Mouse (Mus musculus): ENCODE data around the gene Dut.
A peak's percentile ranks its signal among the peaks of the same experiment; 100 is the strongest.
"Not testable (repeated sequence)": the region's sequence is repeated elsewhere in the genome, so short reads cannot be mapped to it uniquely, and the experiment has no call there.

Gene Dut

GRCm38 (mm10) chr2:125255886-125256285 lies 8.9 kb downstream of the Dut start:
- no peak for DNase-seq

DNA sequence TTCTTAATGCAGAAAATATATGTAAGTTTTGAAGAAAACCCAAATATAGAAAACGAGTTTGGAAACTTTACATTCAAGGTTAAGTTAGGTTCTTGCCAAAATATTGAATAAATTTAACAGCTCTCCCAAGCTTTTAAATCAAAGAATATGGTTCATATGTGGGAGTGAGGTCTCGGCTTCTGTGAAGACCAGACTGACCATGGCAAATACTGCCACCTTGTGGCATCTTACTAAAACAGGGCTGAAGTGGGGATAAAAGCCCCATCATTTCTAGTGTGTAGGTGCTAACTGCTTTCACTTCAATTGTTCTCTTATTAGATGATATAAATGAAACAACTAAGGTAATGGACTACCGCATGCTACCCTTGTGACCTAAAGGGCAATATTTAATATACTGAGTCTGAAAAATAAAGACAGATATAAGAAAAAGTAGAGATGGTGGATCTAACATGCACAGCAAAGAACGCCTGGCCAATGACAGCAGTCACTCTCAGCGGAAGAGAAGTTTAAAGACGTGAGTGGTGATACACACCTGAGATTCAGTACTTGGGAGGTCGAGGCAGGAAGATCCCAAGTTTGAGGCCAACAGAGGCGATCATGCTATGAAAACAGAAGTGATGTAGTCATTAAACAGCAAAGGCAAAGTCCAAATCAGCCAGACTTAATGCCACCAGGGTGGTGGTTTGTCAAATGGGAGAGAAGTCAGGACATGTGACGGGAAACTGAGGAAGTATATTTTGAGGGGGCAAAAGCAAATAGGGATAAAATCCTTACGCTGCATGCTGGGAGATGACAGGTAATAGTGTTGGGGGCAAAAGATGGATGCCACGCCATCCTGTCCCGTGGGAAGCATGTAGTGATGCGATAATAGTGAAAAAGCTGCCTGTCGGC lies 12.5 kb downstream of the Dut start:
- peak; percentile 58 for DNase-seq

- DNase-seq: no peak
Measured at GRCm38 (mm10) chr2:125260326-125260725, 13.3 kb downstream of the Dut start.

DNA sequence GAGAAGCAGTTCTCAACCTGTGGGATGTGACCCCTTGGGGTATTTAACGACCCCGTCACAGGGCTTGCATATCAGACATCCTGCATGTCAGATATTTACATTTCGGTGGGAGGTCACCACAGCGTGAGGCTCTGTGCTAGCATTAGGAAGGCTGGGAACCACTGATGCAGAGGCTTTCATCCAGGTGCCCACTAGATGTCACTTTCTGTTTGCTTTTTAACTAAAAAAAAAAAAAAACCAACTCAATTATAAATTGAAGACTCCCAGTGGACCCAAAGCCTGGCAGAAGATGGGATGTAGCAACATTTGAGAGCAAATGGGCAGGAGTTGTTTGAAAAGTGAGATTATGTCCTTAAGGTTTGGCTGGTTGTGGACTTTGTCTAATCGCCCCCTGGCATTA lies 16.1 kb downstream of the Dut start:
- peak; percentile 57 for DNase-seq

- DNase-seq: peak; percentile 66
Measured at GRCm38 (mm10) chr2:125263753-125264152, 16.8 kb downstream of the Dut start.

GRCm38 (mm10) chr2:125268876-125269275 lies 21.9 kb downstream of the Dut start:
- no peak for DNase-seq

- DNase-seq: no peak
Measured at GRCm38 (mm10) chr2:125275617-125276016, 28.6 kb downstream of the Dut start.

DNA sequence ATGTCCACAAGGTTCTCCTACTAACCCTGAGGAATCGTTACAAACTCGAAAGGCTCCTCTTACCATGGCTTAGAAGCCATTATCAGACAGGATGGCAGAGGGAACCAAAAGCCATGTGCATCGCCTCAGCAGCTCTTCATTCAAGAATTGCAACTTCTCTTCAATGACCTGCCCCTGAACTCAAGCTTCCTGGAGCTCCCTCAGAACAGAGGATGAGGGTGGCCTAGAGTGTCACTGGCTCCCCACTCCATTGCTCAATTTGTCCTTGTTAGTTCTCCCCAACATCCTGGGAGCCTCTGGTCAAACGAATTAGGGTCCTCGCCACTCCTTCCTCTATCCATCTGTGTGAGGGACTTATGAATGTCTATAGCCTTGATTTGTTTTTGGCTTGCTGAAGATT lies 29.7 kb downstream of the Dut start:
- peak; percentile 29 for DNase-seq

DNA sequence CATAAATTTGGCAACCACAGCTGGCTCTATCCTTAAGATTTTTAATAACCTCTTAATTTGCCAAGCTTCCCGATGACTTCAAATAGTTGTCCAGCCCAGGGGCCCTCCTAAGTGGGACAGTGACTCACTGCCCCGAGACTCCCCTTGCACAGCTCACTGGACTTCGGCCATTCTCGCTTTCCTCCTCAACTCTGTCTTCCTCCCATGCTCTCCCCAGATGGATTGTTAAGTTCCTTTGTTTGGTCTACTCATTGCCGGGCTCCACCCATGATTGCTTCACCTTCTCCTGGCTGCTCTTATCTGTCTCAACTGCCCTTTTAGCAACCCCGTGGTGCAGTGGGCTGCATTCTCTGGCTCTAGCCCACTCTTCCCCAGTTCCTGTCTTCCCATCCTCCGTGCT lies 31.5 kb downstream of the Dut start:
- peak; percentile 66 for DNase-seq

GRCm38 (mm10) chr2:125279995-125280394 lies 33.0 kb downstream of the Dut start:
- DNase-seq: not testable (repeated sequence)

DNA sequence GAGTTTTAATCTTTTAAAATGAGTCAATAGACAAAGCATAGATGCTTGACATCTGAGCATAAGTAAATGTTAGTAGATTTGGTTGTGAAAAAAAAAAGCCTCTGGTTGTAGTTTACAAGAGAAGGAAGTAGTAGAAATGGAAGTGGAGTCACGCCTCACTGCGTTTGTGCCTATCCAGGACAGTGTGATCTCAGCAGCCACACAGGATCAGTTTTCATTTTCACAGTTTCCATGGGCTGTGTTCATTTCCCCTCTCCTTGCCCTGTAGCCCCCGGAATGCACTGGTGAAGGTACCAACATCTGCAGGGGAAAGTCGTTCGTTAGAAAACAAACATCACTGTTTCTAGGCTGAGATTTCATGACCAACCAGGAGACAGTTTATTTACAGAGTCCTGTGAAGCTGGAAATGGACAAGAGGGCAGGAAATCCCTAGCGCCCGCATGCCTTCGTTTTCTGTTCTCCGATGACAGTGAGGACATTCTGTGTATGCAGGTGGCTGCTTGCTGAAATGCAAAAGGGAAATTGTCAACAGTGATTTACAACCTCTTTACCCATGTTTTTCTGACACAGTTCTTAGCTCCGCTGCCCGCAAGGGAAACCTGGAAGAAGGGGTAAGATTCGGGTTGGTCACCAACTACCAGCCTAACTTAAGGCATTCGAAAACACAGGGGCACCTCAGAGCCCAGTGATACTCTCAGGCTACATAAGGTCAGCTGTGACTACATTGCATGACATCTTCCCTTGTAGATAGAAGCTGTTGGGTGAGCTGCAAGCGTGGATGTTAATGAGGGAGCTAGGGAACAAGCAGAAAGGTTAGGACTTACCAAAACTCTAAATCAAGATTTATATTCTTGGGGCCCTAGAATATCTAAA lies 35.6 kb downstream of the Dut start:
- DNase-seq: no peak

- DNase-seq: no peak
Measured at GRCm38 (mm10) chr2:125285777-125286176, 38.8 kb downstream of the Dut start.

DNA sequence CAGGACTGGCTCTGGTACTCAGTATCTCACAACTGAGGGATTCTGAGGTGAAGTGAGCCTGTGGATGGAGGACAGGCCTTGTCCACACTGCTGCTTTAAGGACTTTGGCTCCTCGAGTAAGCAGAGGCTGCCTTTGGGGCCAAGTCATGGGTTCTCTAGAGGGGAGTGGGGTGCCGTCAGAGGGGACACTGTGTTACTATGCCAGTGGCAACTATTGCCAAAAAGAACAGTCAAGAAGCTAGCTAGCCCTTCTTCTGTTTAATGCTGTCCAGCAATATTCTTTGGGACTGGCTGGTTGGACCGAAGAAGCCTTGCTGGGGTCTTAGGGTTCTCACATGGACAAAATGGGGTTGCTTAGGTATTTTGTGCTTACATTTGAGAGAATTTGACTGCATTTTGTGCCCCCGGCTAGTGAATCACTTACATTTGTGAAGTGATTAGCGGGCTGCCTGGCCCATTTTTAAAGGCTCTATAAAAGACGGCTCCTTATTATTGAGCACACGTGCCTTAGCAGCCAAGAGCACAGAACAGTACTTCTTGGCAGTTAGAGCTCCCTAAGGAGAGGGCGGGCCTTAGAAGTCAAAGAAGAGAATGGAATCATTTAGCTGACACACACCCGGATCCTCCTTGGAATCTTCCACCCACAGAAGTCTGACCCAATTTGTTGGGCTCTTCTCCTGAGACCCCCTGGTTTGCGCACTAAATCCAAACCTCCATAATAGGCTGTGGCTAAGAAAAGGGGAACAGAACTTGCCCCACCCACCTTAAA lies 43.4 kb downstream of the Dut start:
- peak; percentile 37 for DNase-seq

DNA sequence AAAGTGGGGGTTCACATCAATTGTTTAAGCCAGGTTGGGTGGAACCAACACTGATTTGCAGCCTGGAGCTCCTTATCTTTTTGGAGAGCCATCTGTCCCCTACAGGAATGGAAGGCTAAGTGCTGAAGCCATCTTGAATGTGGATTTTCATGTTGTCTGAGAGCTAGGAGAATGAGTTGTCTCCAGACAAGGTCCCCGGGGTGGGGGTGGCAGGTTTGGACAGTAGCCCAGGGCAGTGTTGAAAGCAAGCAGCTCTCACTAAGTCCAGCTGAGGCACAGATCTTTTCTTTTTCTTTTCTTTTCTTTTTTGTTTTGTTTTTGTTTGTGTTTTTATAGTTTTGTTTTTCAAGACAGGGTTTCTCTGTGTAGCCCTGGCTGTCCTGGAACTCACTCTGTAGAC lies 44.1 kb downstream of the Dut start:
- peak; percentile 76 for DNase-seq

GRCm38 (mm10) chr2:125292616-125293015 lies 45.6 kb downstream of the Dut start:
- DNase-seq: no peak

- no peak for DNase-seq
Measured at GRCm38 (mm10) chr2:125293969-125294491, 47.0 kb downstream of the Dut start.

DNA sequence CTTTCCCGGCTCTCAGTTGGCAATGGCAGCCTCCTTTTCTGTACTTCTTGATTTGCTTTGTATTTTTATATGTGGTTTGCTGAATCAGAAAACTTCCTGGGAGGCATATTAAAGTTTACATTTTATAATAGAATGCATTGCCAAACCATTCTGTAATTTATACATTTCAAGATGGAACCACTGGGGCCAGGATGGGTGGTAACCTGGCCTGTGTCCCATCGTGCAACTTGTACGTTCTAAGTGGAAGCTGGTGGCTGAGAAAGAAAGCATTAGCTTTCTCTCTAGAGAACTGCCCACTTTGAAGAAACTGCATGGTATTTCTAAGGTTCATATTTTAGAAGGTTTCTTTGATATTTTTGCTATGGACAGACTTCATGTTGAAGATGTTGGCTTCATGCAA lies 48.5 kb downstream of the Dut start:
- no peak for DNase-seq

DNA sequence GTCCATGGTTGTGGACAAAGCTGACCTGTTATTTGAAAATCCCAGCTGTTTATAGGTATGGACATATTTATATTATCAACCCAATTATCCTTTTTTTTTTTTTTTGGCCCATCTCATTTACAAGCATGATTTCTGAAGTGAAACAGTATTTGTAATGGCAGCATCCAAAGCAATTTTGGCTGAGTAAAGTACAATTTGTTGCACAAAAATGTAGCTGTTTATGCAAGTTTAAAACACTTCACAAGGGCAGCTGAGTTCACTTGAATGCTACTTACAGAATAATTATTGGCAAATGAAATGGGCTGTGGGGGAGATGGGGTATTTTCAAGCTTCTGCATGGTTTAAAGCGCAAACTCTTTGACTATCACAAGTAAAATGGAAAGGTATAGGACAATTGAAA lies 51.9 kb downstream of the Dut start:
- no peak for DNase-seq

DNA sequence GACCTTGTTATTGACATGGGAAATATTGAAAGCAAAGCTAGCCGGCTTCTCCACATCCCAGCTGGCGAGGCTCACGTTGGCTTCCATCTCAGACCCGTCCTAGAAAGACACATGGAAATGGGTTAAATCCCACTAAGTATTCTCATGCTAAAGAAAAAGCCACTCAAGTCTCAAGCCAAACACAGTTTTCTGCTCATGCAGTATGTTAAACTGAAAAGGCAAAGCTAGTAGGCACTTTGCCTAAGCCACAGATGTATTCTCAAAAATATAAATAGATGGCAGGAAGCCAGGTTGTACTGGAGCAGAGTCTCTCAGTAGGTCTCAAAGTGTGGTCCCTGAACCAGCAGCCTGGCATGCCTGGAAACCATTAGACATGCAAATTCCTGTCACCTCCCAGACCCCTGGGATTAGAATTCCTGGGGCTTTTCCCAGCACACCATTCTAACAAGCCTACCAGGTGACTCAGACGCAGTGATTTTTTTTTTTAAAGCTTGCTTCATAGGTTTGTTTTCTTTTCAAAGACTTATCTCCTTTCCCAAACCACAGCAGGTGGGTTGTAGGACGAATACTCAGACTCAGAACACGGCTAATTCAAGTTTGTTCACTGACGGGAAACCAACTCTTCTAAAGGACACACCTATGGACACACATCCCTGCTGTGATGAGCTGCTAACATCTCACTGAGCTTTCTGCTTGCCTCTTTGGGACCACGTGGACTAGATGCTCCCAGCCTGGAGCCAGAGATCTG lies 55.1 kb downstream of the Dut start:
- no peak for DNase-seq

GRCm38 (mm10) chr2:125302625-125302924 lies 55.6 kb downstream of the Dut start:
- DNase-seq: no peak

- DNase-seq: peak; percentile 48
Measured at GRCm38 (mm10) chr2:125303764-125304384, 56.9 kb downstream of the Dut start.

DNA sequence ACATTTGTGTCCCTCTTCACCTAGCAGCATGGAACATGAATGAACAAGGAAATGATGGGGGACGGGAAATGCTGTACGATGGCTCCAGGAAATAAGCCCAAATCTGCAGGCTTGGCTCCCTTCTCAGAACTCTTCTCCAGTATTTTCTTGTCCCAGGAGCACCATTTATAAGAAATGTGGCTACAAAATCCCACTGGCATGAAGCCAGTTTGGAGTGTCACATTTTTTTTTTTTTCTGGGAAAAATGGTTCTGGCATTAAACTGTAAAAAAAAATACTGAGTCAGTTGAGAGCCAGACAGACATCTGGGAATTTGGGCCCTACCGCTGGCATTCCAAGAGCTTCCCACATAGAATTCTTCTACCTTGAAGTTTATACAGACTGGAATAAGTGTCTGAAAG lies 57.8 kb downstream of the Dut start:
- no peak for DNase-seq
